Mouse (Mus musculus): Measurements from ENCODE around the gene Rad51b. TPM values are rescaled to one million over a fixed set of nuclear protein-coding genes. Genes with fewer than 3 reads are reported as not detected.

Gene Rad51b
- polyA plus RNA-seq, 1 experiment from 2014 or later, result 3.3 TPM

DNA sequence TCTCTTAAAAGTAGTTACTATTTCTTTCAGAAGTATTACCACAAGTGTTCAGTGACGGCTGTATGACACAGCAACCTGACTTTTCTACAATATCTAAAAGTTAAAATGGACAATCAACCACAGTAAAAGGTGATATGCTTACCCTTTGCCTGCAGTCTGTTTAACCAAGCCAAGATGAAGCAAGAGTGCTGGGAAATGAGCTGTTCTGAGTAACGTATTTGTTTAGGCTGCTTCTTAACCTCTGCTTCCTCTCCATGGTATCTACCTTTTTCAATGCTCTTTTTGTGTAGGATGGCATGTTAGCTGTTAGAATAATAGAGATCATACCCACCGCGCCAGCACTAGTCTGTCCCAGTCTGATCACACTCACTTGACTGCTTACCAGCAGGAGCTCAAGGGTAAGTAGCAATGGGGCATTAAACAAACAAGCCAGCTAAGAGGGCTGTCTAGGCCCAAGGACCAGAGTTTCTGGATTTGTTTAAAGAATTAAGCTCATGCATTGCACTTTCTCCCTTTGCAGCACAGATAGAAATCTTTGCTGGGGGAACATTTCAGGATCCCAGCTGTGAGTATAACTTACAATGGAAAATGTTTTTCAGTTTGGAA, 262.4 kb downstream of the Rad51b start:
- Histone ChIP-seq H3K9me3 (replicated peaks) (no peaks in the 10 kb centered on the region), H3K36me3 (no peaks in the 10 kb centered on the region), H3K4me1 (replicated peaks) (no peaks in the 10 kb centered on the region), H3K27ac (no peak overlapping the region), H3K4me2 (no peak overlapping the region), H3K4me3 (no peak overlapping the region), H3K9ac (no peak overlapping the region), H3K27me3 (no peaks in the 10 kb centered on the region)
- whole genome bisulfite sequencing, result 72% methylated on average over 4 of the region's 4 CpGs
- ATAC-seq (replicated peaks; ENCODE audit: insufficient number of reproducible peaks, insufficient read depth, low FRiP score, low read depth), result no peak

DNA sequence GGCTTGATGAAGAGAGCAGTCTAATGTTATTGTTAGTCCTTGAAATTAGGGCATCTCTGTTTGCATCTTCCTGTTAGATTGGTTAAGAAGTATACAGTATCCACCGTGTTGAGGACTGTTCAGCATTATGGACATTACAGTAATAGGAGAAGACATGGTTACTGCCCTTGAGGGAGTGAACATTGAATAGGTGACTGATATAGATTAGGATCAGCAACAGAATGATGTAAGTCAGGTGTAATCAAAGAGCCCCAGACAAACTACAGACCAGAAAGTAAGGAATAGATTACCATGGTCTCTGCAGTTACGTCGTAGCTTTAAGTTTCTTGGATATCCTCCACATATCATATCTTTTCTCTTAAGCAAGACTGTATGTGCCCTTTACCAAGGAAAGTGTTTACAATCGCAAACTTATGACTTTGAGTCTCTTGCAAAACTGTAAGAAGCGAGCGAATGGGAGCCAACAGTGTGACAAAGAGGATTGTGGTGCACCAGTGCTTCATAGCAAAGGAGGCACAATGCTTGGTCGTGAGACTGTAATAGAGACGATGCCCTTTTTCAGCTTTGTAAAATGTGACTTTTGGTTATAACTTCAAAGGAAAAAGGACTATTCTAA, 263.1 kb downstream of the Rad51b start:
- Histone ChIP-seq H3K9me3 (replicated peaks) (no peaks in the 10 kb centered on the region), H3K4me1 (replicated peaks) (no peaks in the 10 kb centered on the region), H3K9ac (no peak overlapping the region), H3K36me3 (no peaks in the 10 kb centered on the region), H3K27ac (no peak overlapping the region), H3K4me3 (no peak overlapping the region), H3K4me2 (no peak overlapping the region), H3K27me3 (no peaks in the 10 kb centered on the region)
- 82% methylated on average over 8 of the region's 8 CpGs for WGBS
- ATAC-seq (replicated peaks; ENCODE audit: insufficient number of reproducible peaks, insufficient read depth, low FRiP score, low read depth), result no peak

DNA sequence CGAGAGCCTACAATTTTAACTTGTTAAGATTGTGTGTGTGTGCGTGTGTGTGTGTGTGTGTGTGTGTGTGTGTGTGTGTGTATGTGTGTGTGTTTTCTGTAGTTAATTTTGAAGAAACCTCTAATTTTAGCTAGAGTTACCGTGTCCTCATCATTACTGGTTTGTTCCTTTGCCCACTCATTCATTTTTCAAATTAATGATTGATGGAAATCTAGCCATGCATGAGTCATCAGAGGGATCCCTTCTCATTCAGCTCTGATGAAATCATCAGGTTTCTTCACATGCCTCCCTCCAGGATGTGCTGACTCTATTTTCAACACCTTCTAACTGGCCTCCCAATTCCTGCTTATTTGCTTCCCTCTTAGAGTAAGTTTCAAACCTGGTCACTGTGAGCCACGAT, 263.8 kb downstream of the Rad51b start:
- H3K9ac ChIP-seq, result no peak overlapping the region
- H3K4me2 ChIP-seq, result no peak overlapping the region
- H3K27me3 ChIP-seq, result no peaks in the 10 kb centered on the region
- no peaks in the 10 kb centered on the region for H3K9me3 ChIP-seq (replicated peaks)
- no peak for ATAC-seq (replicated peaks; ENCODE audit: insufficient number of reproducible peaks, insufficient read depth, low FRiP score, low read depth)
- no peak overlapping the region for H3K27ac ChIP-seq
- no peak overlapping the region for H3K4me3 ChIP-seq
- H3K36me3 ChIP-seq, result no peaks in the 10 kb centered on the region
- WGBS, result 76% methylated on average over 4 of the region's 4 CpGs
- no peaks in the 10 kb centered on the region for H3K4me1 ChIP-seq (replicated peaks)

DNA sequence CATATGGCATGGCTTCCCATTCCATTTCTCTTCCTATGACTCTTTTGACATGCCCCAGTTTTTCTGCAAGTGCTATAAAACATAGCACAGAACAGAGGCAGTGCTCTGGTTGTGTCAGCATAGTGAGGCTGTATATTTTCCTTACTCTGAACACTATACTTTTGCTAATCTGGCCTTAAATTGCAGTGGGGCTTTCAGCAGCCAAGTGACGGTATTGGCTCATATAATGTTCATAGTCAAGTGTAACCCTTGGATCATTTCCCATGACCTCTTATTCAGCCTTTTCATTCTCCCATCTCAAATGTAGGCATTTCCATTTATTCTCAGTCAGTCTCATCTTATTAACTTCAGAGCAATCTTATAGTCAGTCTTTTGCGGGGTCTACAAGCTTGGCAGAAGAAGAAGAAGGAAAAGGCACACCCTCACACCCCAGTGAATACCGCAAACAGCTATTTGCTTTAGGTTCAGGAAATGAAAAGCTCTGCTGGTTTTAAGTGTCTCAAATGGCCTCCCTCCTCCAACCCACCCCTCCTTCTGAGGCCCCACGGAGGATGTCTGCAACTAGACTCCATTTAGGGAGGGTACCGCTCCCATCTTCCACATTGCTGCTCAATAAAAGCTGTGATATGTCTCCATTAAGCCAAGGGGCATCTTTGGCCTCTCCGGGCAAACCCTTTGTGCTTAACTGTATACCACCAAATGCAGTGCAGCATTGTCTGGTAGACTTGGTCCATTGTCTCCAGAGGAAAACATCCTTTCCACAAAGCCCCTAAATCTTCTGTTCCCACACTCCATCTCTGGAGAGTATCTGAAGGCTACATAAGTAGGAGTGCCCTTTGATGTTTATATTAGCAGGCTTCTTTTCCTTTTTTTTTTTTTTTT, 277.3 kb downstream of the Rad51b start:
- Histone ChIP-seq H3K4me2 (no peak overlapping the region), H3K36me3 (no peaks in the 10 kb centered on the region)
- no peak for ATAC-seq (replicated peaks; ENCODE audit: insufficient number of reproducible peaks, insufficient read depth, low FRiP score, low read depth)

DNA sequence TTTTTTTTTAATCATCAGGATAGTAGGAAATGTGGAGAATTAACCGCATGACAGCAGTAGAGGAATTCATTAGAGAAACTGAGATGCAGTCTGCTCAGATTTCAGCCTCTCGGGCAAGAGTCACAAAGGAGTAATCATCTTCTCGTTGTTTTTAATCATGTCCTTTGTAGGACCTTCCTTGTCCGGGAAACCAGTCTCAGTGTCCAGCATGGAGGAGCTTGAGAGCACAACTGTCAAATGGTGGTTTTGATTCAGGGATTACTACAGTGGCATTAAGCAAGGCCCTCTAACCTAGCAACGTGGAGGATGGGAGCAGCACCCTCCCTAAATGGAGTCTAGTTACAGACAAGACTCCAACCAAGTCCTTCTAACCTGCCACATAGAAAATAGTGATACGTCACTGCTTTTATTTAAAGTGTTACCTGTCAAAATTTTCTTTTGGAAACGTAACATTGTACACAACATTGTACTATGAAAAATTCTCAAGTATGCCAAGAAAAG, 278.0 kb downstream of the Rad51b start:
- Histone ChIP-seq H3K4me1 (replicated peaks) (no peaks in the 10 kb centered on the region), H3K9me3 (replicated peaks) (no peaks in the 10 kb centered on the region)

More for the DNA sequence above, 277.3 kb downstream of the Rad51b start:
- Histone ChIP-seq H3K9ac (no peak overlapping the region), H3K4me3 (no peak overlapping the region), H3K27ac (no peak overlapping the region), H3K27me3 (no peaks in the 10 kb centered on the region), H3K4me1 (replicated peaks) (no peaks in the 10 kb centered on the region), H3K9me3 (replicated peaks) (no peaks in the 10 kb centered on the region)
- 74% methylated on average over 6 of the region's 6 CpGs for WGBS

DNA sequence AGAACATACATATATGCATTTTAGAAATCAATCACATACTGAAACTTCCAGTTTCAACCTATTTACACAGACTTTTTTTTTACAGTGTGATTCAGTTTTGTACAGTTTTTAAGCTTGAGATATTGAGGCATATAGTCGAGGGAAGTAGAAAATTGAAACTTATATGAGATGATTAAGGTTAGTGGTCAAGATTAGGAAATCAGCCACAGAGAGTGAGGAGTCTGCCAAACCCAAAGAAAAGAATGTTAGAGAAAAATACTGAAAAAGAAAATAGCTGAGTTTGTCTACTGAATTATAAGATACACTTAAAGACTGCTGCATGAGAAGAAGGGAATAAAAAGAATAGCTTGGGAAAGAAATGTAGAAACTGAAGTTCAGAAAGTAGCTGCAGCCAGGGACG, 280.4 kb downstream of the Rad51b start:
- no peak for ATAC-seq (replicated peaks; ENCODE audit: insufficient number of reproducible peaks, insufficient read depth, low FRiP score, low read depth)
- Histone ChIP-seq H3K4me1 (replicated peaks) (no peaks in the 10 kb centered on the region), H3K27ac (no peak overlapping the region), H3K36me3 (no peaks in the 10 kb centered on the region), H3K27me3 (no peaks in the 10 kb centered on the region), H3K4me2 (no peak overlapping the region), H3K4me3 (no peak overlapping the region), H3K9me3 (replicated peaks) (no peaks in the 10 kb centered on the region), H3K9ac (no peak overlapping the region)
- 71% methylated on average over 2 of the region's 2 CpGs for WGBS

More for the DNA sequence above, 278.0 kb downstream of the Rad51b start:
- Histone ChIP-seq H3K4me2 (no peak overlapping the region), H3K4me3 (no peak overlapping the region), H3K27me3 (no peaks in the 10 kb centered on the region), H3K36me3 (no peaks in the 10 kb centered on the region), H3K27ac (no peak overlapping the region), H3K9ac (no peak overlapping the region)
- no peak for ATAC-seq (replicated peaks; ENCODE audit: insufficient number of reproducible peaks, insufficient read depth, low FRiP score, low read depth)
- WGBS, result 76% methylated on average over 7 of the region's 7 CpGs

DNA sequence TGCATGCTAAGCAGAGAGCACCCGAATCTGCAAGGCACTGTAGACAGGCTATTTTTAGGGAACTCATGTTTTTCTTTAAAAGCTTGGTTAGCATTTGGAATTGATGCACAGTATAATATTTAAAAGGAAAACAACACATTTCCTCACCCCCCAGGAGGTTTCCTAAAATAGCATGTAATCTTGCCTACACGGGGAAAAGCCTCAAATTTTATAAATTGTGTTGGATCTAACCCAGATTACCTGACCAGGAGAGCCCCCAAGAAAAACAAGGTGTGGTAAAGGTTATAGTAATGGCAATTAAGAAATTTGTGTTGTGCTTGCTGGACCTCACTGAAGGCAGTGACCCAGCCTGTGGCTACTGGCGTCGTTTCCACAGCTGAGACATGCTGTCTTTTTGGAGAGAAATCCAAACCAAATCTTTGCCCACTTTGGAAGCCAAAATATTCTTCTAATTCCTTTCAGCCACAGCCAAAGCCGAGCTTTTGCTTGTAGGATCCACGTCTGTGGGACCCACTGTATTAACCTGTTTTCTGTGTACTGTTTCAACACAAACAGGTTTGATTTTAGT, 282.0 kb downstream of the Rad51b start:
- Histone ChIP-seq H3K4me3 (no peak overlapping the region), H3K27ac (no peak overlapping the region), H3K4me2 (no peak overlapping the region), H3K4me1 (replicated peaks) (no peaks in the 10 kb centered on the region), H3K9me3 (replicated peaks) (no peaks in the 10 kb centered on the region), H3K9ac (no peak overlapping the region), H3K27me3 (no peaks in the 10 kb centered on the region), H3K36me3 (no peaks in the 10 kb centered on the region)
- 72% methylated on average over 6 of the region's 6 CpGs for WGBS
- ATAC-seq (replicated peaks; ENCODE audit: insufficient number of reproducible peaks, insufficient read depth, low FRiP score, low read depth), result no peak

DNA sequence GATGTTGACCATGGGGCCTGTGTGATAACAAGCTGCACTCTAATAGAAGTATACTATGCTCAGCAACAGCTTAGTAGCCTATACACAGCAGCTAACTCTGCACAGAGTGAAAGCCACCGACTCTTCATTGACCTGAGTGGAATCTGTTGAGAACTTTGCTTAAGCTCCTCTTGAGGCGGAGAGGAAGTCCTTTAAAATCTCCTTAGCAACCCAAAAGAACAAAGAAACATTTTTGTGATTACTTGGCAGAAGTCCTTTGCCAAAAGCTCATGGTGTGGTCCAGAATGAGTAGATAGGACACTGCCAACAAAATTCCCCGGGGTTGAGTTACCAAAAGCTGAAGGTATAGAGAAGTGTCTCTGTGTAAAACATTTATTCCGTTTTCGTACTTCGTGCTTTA, 282.8 kb downstream of the Rad51b start:
- WGBS, result 69% methylated on average over 6 of the region's 6 CpGs
- H3K27me3 ChIP-seq, result no peaks in the 10 kb centered on the region
- no peak overlapping the region for H3K9ac ChIP-seq
- no peaks in the 10 kb centered on the region for H3K36me3 ChIP-seq
- no peak overlapping the region for H3K4me3 ChIP-seq
- H3K4me2 ChIP-seq, result no peak overlapping the region
- no peak overlapping the region for H3K27ac ChIP-seq
- no peak for ATAC-seq (replicated peaks; ENCODE audit: insufficient number of reproducible peaks, insufficient read depth, low FRiP score, low read depth)
- H3K4me1 ChIP-seq (replicated peaks), result no peaks in the 10 kb centered on the region
- no peaks in the 10 kb centered on the region for H3K9me3 ChIP-seq (replicated peaks)

DNA sequence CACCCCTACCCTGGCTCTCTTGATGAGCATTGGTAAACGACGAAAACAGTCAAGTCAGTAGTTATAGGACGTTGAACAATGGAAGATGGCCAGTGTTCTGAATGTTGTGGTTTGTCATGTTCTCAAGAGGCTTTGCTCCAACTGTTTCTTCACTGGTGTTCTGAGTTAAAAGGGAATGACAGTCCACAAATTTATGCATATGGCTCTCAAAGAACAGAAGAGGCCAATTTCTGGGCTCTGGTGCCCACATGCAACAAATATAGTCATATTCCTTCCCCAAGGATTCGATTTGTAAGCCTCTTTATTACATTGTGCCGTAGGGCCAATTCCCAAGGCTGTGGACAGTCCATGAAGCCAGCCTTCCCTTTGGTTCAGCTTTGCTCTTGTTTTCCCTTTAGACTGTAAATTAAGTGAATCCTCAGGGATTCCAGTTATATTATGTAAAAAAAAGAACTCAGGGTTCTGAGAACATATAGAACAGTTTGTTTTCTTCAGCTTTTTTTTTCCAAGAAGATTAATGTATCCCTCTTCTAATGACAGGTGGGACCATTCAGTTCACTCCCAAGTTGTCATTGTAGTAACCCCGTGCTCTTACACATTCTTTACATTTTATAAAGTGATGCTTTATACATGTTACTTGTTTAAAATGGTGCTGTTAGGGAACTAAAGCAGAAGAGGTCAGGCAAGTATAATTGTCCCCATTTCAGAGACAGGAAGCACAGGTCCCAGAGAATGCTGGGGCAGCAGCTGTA, 287.6 kb downstream of the Rad51b start:
- ATAC-seq (replicated peaks; ENCODE audit: insufficient number of reproducible peaks, insufficient read depth, low FRiP score, low read depth), result no peak
- no peak overlapping the region for H3K4me2 ChIP-seq
- no peaks in the 10 kb centered on the region for H3K4me1 ChIP-seq (replicated peaks)
- no peak overlapping the region for H3K9ac ChIP-seq
- WGBS, result 78% methylated on average over 6 of the region's 6 CpGs
- H3K27me3 ChIP-seq, result no peaks in the 10 kb centered on the region
- no peaks in the 10 kb centered on the region for H3K9me3 ChIP-seq (replicated peaks)
- H3K4me3 ChIP-seq, result no peak overlapping the region
- no peaks in the 10 kb centered on the region for H3K36me3 ChIP-seq
- H3K27ac ChIP-seq, result no peak overlapping the region

DNA sequence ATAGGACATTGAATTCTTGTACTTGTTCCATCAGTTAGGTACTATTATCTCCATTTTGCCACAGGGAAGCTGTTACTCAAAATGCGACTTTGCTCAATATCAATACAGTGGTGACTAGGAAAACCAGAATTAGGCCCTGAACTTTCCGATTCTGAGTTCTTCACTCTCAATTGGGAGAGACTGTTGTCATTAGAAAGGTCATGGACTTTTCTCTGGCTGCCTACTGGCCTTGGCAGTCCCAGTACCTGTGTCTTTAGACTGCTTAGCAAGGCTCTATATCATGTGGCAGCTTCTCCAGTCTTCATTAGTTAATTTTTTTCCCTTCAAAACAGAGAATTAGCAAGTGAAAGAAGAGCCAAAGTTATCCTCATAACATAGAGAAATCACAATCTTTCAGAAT, 288.3 kb downstream of the Rad51b start:
- 87% methylated on average over 2 of the region's 2 CpGs for WGBS

DNA sequence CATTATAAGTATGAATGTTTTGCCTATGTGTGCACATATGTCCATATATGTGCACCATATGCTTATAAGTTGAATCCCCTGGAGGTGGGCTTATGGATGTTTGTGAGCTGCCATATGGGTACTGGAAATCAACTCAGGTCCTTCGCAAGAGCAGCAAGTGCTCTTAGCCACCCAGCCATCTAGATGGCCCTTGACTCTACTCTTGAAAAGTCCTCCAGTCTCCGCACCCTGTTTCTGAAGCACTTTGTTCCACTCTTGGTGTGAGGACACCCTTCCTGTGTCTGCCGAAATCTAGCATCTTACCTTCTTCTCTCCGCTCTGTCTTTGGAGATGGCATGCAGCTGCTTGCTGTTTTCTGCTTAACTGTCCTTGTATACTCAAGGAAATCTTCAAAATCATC, 291.7 kb downstream of the Rad51b start:
- Histone ChIP-seq H3K4me2 (no peak overlapping the region), H3K36me3 (no peaks in the 10 kb centered on the region), H3K27ac (no peak overlapping the region), H3K4me3 (no peak overlapping the region), H3K9ac (no peak overlapping the region), H3K4me1 (replicated peaks) (0 out of 2 replicates have a peak, but pooled peaks cover 2% of the 10 kb centered on the region), H3K27me3 (no peaks in the 10 kb centered on the region), H3K9me3 (replicated peaks) (no peaks in the 10 kb centered on the region)
- ATAC-seq (replicated peaks; ENCODE audit: insufficient number of reproducible peaks, insufficient read depth, low FRiP score, low read depth), result no peak
- 87% methylated on average over 4 of the region's 4 CpGs for WGBS

More for the DNA sequence above, 288.3 kb downstream of the Rad51b start:
- Histone ChIP-seq H3K4me3 (no peak overlapping the region), H3K27me3 (no peaks in the 10 kb centered on the region), H3K27ac (no peak overlapping the region), H3K4me2 (no peak overlapping the region), H3K36me3 (no peaks in the 10 kb centered on the region), H3K9ac (no peak overlapping the region), H3K9me3 (replicated peaks) (no peaks in the 10 kb centered on the region), H3K4me1 (replicated peaks) (no peaks in the 10 kb centered on the region)
- ATAC-seq (replicated peaks; ENCODE audit: insufficient number of reproducible peaks, insufficient read depth, low FRiP score, low read depth), result no peak

Data from heart, embryonic 15.5 days (tissue).